Mouse (Mus musculus) midbrain, postnatal 0 days (tissue): ENCODE measurements around the gene Pelp1. TPM values are rescaled to one million over a fixed set of nuclear protein-coding genes. Genes with fewer than 3 reads are reported as not detected.

Experiments
- ATAC-seq: fragments of 200-750 bp; cut with Nextera tagmentation; 2 replicates; pipeline ENCODE4 v1.8.0; 2017; ENCODE audit warnings: moderate number of reproducible peaks, mild to moderate bottlenecking, moderate TSS enrichment, moderate library complexity; ENCODE audit not compliant: low FRiP score
- DNase-seq: peaks from one replicate; pipeline ENCODE4 v3.0.0-alpha.2; 2015; ENCODE audit warnings: low spot score
- H3K27ac ChIP-seq: fragments of 300-500 bp; sonication (generic); 2 replicates; pipeline ENCODE4 v1.5.1; 2014; ENCODE audit warnings: low read depth, mild to moderate bottlenecking, low read length, mixed read lengths
- H3K27me3 ChIP-seq: fragments of 300-500 bp; sonication (generic); 2 replicates; pipeline ENCODE4 v1.6.1; 2014; ENCODE audit warnings: low read length, control low read depth, mixed read lengths; ENCODE audit not compliant: insufficient read depth
- H3K36me3 ChIP-seq: fragments of 300-500 bp; sonication (generic); 2 replicates; pipeline ENCODE4 v1.6.1; 2014; ENCODE audit warnings: low read length, control low read depth, mixed read lengths; ENCODE audit not compliant: insufficient read depth
- H3K4me1 ChIP-seq: fragments of 300-500 bp; sonication (generic); 2 replicates; pipeline ENCODE4 v1.6.1; 2014; ENCODE audit warnings: mild to moderate bottlenecking, control low read depth, antibody characterized with exemption, low read length, mixed read lengths; ENCODE audit not compliant: insufficient read depth
- H3K4me2 ChIP-seq: fragments of 300-500 bp; sonication (generic); 2 replicates; pipeline ENCODE4 v1.6.1; 2014; ENCODE audit warnings: low read depth, mild to moderate bottlenecking, low read length, mixed read lengths; ENCODE audit not compliant: poor library complexity, severe bottlenecking
- H3K4me3 ChIP-seq: fragments of 300-500 bp; sonication (generic); 2 replicates; pipeline ENCODE4 v1.5.1; 2014; ENCODE audit warnings: low read depth, mild to moderate bottlenecking, low read length, moderate library complexity
- H3K9ac ChIP-seq: fragments of 300-500 bp; sonication (generic); replicated peaks from 2 replicates; pipeline ENCODE4 v1.6.1; 2014; ENCODE audit warnings: mild to moderate bottlenecking, low read length, moderate library complexity, mixed read lengths; ENCODE audit not compliant: poor library complexity, severe bottlenecking
- H3K9me3 ChIP-seq: fragments of 300-500 bp; sonication (generic); 2 replicates; pipeline ENCODE4 v1.6.1; 2016; ENCODE audit warnings: low read length, control low read depth
- CTCF ChIP-seq: IDR thresholded peaks from 2 replicates; pipeline ENCODE4 v1.5.1; 2016; ENCODE audit warnings: antibody characterized with exemption, mild to moderate bottlenecking
- WGBS: fragments of 180-500 bp; shearing (Covaris S2); extraction: QIAGEN DNeasy Blood & Tissue Kit; methylation state at CpG from one replicate; pipeline ENCODE4 v1.1.7; 2014; 5-methylcytosine and 5-hydroxymethylcytosine counted together
- polyA plus RNA-seq: library from polyadenylated mRNA; unstranded; fragments of >200 nt; fragmentation: Nextera tagmentation; extraction: Ambion mirVana; gene quantifications from 2 replicates; pipeline ENCODE4 v1.2.1, GENCODE M21; 2015
- total RNA-seq: library from RNA; depleted of rRNA; stranded (reverse); fragments of >200 nt; gene quantifications from 2 replicates; pipeline ENCODE4 v1.2.3, GENCODE M21; 2014

The Pelp1 gene
- total and polyA plus RNA-seq, 2 experiments from 2014 or later: 28.0 to 35.6 TPM

DNA sequence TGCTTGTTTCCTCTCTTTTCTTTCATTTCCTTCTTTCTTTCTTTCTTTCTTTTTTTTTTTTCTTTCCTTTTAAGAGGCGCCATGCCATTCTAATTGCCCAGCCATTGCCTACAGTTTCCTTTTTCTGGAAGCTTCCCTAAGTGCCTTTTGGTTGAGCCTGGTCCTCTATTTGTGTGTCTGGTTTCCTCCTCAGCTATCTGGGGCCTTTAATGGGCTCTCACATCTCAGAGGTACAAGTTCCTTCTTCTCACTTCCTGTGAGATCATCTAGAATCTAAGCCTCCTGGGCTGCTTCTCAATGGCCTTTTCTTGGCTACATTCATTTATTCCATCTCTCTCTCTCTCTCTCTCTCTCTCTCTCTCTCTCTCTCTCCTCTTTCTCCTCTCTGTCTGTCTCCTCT, 37.5 kb upstream of the Pelp1 start:
- TF ChIP-seq CTCF: no peak
- DNase-seq (no peak), ATAC-seq (no peak)
- no peaks in the 10 kb centered on the region for H3K36me3 ChIP-seq
- no peaks in the 10 kb centered on the region for H3K27me3 ChIP-seq
- no peaks in the 10 kb centered on the region for H3K4me1 ChIP-seq
- no peak overlapping the region for H3K9ac ChIP-seq
- H3K27ac ChIP-seq: no peak overlapping the region
- 85% methylated on average over 1 of the region's 1 CpGs for WGBS
- no peaks in the 10 kb centered on the region for H3K9me3 ChIP-seq
- no peak overlapping the region for H3K4me2 ChIP-seq
- no peak overlapping the region for H3K4me3 ChIP-seq

DNA sequence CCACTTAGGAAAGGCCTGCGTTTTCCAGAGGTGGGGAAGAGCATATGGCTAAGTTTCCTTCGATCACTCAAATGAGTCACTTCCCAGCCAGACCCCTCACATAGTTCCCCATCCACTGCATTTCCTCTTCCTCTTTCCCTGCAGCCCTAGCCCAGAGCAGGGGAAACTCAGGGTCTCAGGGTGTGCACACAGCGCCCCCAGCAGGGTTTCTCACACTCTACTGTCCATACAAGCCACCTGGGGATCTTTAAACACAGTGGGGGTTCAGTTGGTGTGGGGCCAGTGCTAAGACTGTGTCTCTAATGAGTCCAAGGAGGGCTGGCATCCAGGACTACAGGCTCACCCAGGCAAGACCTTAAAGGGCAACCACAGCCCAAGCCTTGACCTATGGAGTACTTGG, 36.9 kb upstream of the Pelp1 start:
- WGBS: 41% methylated on average over 3 of the region's 3 CpGs
- Histone ChIP-seq H3K9ac (no peak overlapping the region), H3K36me3 (no peaks in the 10 kb centered on the region), H3K27ac (no peak overlapping the region), H3K4me2 (no peak overlapping the region), H3K27me3 (no peaks in the 10 kb centered on the region), H3K4me3 (no peak overlapping the region), H3K4me1 (no peaks in the 10 kb centered on the region), H3K9me3 (no peaks in the 10 kb centered on the region)
- no peak for ATAC-seq
- DNase-seq: no peak
- TF ChIP-seq CTCF: no peak

DNA sequence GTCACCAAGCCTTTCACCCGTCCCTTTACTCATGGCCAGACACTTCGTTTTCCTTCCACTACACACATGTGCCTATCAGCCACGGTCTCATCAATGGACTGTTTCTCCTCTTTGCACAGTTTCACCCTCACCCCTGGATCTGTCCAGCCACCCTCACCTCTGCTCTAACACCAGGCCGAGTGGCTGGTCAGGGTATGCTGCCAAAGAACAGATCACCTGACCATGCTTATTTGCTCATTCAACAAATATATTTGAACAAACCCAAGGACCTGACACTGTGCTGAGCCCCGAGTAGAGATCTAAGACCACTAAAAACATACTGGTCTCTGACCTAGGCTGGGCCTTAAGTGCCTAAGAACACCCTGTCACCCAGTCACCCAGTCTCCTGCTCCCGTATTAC, 34.8 kb upstream of the Pelp1 start:
- no peak overlapping the region for H3K4me3 ChIP-seq
- DNase-seq (no peak), ATAC-seq (no peak)
- no peaks in the 10 kb centered on the region for H3K9me3 ChIP-seq
- no peaks in the 10 kb centered on the region for H3K4me1 ChIP-seq
- H3K36me3 ChIP-seq: peaks cover 15% of the 10 kb centered on the region
- no peak overlapping the region for H3K4me2 ChIP-seq
- no peak overlapping the region for H3K9ac ChIP-seq
- no peak for TF ChIP-seq CTCF
- no peak overlapping the region for H3K27ac ChIP-seq
- WGBS: 81% methylated on average over 6 of the region's 6 CpGs
- no peaks in the 10 kb centered on the region for H3K27me3 ChIP-seq

DNA sequence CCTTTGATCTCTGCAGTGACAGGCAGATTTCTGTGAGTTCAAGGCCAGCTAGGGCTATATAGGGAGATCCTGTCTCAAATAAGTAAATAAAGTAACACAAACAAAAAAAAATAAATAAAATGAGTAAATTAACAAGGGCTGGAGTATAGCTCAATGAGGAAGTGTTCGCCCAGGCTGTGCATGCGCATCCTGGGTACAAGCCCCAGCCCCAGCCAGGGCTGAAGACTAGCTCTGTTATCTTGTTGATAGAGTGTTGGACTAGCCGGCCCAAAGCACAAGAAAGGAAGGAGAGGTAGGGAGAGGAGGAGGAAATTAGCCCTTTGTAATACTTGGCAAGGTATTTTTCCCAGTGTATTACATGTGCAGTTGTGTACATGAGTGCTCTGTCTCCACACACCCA, 34.1 kb upstream of the Pelp1 start:
- Histone ChIP-seq H3K9ac (no peak overlapping the region), H3K4me2 (no peak overlapping the region), H3K27me3 (no peaks in the 10 kb centered on the region), H3K4me3 (no peak overlapping the region), H3K36me3 (peaks cover 22% of the 10 kb centered on the region), H3K27ac (no peak overlapping the region), H3K4me1 (no peaks in the 10 kb centered on the region), H3K9me3 (no peaks in the 10 kb centered on the region)
- DNase-seq: no peak
- WGBS: 90% methylated on average over 3 of the region's 3 CpGs
- no peak for ATAC-seq
- no peak for TF ChIP-seq CTCF

DNA sequence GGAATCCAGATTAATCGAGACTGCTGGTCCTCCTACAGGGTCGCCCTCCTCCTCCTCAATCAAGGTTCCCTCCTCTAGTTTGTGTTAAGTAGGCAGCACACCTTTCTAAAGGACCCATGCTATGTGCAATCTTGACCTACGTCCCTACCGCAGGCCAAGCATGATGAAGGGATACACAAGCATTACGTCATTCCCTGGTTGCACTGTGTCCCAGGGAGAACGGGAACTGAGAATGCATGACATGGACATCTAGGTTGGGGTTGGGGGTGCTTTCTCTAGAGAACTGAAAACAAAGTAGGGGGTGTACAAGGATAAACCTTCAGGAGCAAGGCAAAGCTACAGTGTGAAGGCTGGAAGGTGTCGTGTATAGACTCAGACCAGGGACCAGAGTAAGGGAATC, 32.1 kb upstream of the Pelp1 start:
- 93% methylated on average over 7 of the region's 7 CpGs for WGBS
- H3K4me1 ChIP-seq: no peaks in the 10 kb centered on the region
- DNase-seq: no peak
- H3K27ac ChIP-seq: no peak overlapping the region
- ATAC-seq: no peak
- no peaks in the 10 kb centered on the region for H3K27me3 ChIP-seq
- no peaks in the 10 kb centered on the region for H3K9me3 ChIP-seq
- H3K9ac ChIP-seq: no peak overlapping the region
- H3K36me3 ChIP-seq: peaks cover 43% of the 10 kb centered on the region
- no peak overlapping the region for H3K4me2 ChIP-seq
- TF ChIP-seq CTCF: no peak
- no peak overlapping the region for H3K4me3 ChIP-seq

DNA sequence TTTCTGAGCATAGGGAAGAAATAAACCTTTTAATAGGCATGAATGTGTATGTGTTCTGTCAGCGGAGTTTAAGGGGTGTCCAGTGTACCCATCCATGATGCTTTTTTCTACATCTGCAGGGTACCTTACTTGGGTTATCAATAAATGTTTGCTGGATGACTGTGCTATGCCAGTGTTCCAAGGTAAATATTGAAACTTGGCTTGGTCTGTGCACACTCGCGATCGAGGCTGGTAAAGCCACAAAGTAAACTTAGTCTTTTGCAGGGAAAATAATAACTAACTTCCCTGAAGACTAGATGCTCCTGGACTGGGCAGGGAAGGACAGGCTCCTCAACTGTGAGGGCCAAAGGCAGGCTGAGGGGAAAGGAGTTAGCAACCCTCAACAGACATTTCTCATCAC, 30.8 kb upstream of the Pelp1 start:
- H3K9ac ChIP-seq: no peak overlapping the region
- no peak for DNase-seq
- H3K9me3 ChIP-seq: no peaks in the 10 kb centered on the region
- H3K4me1 ChIP-seq: no peaks in the 10 kb centered on the region
- no peaks in the 10 kb centered on the region for H3K27me3 ChIP-seq
- no peak overlapping the region for H3K4me3 ChIP-seq
- H3K36me3 ChIP-seq: peaks cover 52% of the 10 kb centered on the region
- ATAC-seq: no peak
- H3K4me2 ChIP-seq: no peak overlapping the region
- TF ChIP-seq CTCF: no peak
- WGBS: 92% methylated on average over 4 of the region's 4 CpGs
- H3K27ac ChIP-seq: no peak overlapping the region
